Comparison of ENCODE assay signal across 19 mouse cellular contexts in the genomic region with DNA sequence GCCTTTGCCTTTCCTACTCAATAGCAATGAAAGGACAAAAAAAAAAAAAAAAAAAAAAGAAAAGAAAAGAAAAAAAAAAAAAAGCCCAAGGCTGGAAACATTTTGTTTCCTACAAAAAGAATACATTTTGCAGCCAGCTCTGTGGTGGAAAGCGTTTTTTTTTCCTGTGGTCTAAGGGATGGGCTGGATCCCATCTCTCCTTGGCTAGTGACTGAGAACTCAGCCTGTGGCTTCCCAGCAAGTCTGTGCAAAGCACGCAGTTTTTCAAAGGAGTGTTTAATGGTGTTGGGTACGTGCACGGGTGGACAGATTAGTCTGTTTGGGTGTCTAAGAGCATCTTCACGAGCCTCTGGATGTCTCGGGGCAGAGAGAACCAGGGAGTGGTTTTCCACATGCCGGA.
DNase-seq lines count a peak whose midpoint lies in the region; ATAC-seq and TF ChIP-seq lines count a peak whose summit lies in the region.
"Had no signal": no experiment of that assay in that cellular context is flagged by ENCODE, and none has a peak within 500 bp of the region (broad histone marks: within the 10 kb centered on the region; RNA-seq: fewer than 3 reads in every experiment).

No protein-coding gene starts in this region.

- no peak overlapping the region for H3K4me3 ChIP-seq in heart, adult 2 months
- H3K4me3 ChIP-seq in MEL (ENCODE audit: control insufficient read depth in 1 of 2, insufficient read depth in 1 of 2, low read depth in 2 of 2, low read length in 2 of 2) = no peak overlapping the region
- H3K4me3 ChIP-seq in embryonic facial prominence, embryonic 15.5 days (replicated peaks) = no peak overlapping the region
- no peak overlapping the region for H3K4me3 ChIP-seq in forebrain, embryonic 14.5 days (ENCODE audit: low read depth, low read length)
- H3K4me3 ChIP-seq: hindbrain, embryonic 12.5 days; kidney, embryonic 15.5 days; liver, embryonic 15.5 days had no signal

- intact Hi-C loops in heart, adult 2 months (cut with DNase I) = no loop called here

- TF ChIP-seq POLR2A in heart, adult 2 months (IDR thresholded peaks at IDR 0.05; ENCODE audit: insufficient read depth, low read depth, low read length) = no peak
- TF ChIP-seq POLR2A in MEL (IDR thresholded peaks at IDR 0.05; ENCODE audit: control insufficient read depth in 1 of 2, insufficient read depth in 1 of 2, low read depth in 1 of 2, low read length in 2 of 2, poor library complexity in 1 of 2) = no peak

- no peak for ATAC-seq in embryonic facial prominence, embryonic 15.5 days (ENCODE audit: insufficient number of reproducible peaks, low FRiP score, low TSS enrichment, low read depth)
- no peak for ATAC-seq in forebrain, embryonic 14.5 days
- ATAC-seq: inflammation-experienced regulatory T-cells, adult 6 months; lung, postnatal 0 days had no signal

- H3K9me3 ChIP-seq in MEL (replicated peaks; ENCODE audit: insufficient read depth, low read length) = no peaks in the 10 kb centered on the region
- H3K9me3 ChIP-seq in embryonic facial prominence, embryonic 15.5 days (replicated peaks) = no peaks in the 10 kb centered on the region
- no peaks in the 10 kb centered on the region for H3K9me3 ChIP-seq in forebrain, embryonic 14.5 days (replicated peaks; ENCODE audit: control insufficient read depth, low read length)
- H3K9me3 ChIP-seq: kidney, embryonic 15.5 days; liver, embryonic 15.5 days had no signal

- H3K27ac ChIP-seq in heart, adult 2 months = peak overlapping the region; percentile 13
- no peak overlapping the region for H3K27ac ChIP-seq in MEL (ENCODE audit: control insufficient read depth, low read depth, low read length)
- peak overlapping the region; percentile 63 for H3K27ac ChIP-seq in embryonic facial prominence, embryonic 15.5 days (replicated peaks)
- no peak overlapping the region for H3K27ac ChIP-seq in forebrain, embryonic 14.5 days (ENCODE audit: low read depth, low read length)
- H3K27ac ChIP-seq: hindbrain, embryonic 12.5 days; kidney, embryonic 15.5 days; liver, embryonic 15.5 days had no signal

- WGBS in heart, adult 2 months = 81% methylated on average over 7 of the region's 7 CpGs
- 45% methylated on average over 7 of the region's 7 CpGs for WGBS in embryonic facial prominence, embryonic 15.5 days
- 84% methylated on average over 7 of the region's 7 CpGs for WGBS in forebrain, embryonic 14.5 days

- TF ChIP-seq RAD21 in MEL (IDR thresholded peaks at IDR 0.05; ENCODE audit: low read depth, low read length) = no peak

- TF ChIP-seq CTCF in heart, adult 2 months (IDR thresholded peaks at IDR 0.05) = no peak
- TF ChIP-seq CTCF in MEL (IDR thresholded peaks at IDR 0.05 in 2 of 3, conservative IDR thresholded peaks at IDR 0.05 in 1 of 3; ENCODE audit: control insufficient read depth in 1 of 3, insufficient read depth in 1 of 3, low read depth in 2 of 3, low read length in 3 of 3, poor library complexity in 1 of 3, severe bottlenecking in 1 of 3) = no peak

- no peak for TF ChIP-seq EP300 in heart, adult 2 months (IDR thresholded peaks at IDR 0.05; ENCODE audit: insufficient read depth, low read depth, low read length)
- TF ChIP-seq EP300 in MEL (IDR thresholded peaks at IDR 0.05; ENCODE audit: low read depth in 1 of 2, low read length in 2 of 2) = no peak

- no peak overlapping the region for H3K4me2 ChIP-seq in embryonic facial prominence, embryonic 15.5 days (replicated peaks)
- no peak overlapping the region for H3K4me2 ChIP-seq in forebrain, embryonic 14.5 days (ENCODE audit: low read length)
- H3K4me2 ChIP-seq: hindbrain, embryonic 12.5 days; kidney, embryonic 15.5 days; liver, embryonic 15.5 days had no signal

- H3K4me1 ChIP-seq in heart, adult 2 months (ENCODE audit: control insufficient read depth, insufficient read depth, low read length) = peaks cover 3% of the 10 kb centered on the region
- H3K4me1 ChIP-seq in MEL (ENCODE audit: control insufficient read depth in 1 of 2, insufficient read depth in 2 of 2, low read length in 2 of 2) = no peaks in the 10 kb centered on the region
- peaks cover 16% of the 10 kb centered on the region; the same call in 1 of the 2 replicates for H3K4me1 ChIP-seq in embryonic facial prominence, embryonic 15.5 days
- no peaks in the 10 kb centered on the region for H3K4me1 ChIP-seq in forebrain, embryonic 14.5 days (ENCODE audit: control insufficient read depth, insufficient read depth, low read length)
- H3K4me1 ChIP-seq: liver, embryonic 15.5 days had no signal

- no peaks in the 10 kb centered on the region for H3K27me3 ChIP-seq in heart, adult 2 months (ENCODE audit: control insufficient read depth, insufficient read depth, low read length)
- no peaks in the 10 kb centered on the region for H3K27me3 ChIP-seq in MEL (ENCODE audit: control insufficient read depth in 1 of 2, insufficient read depth in 2 of 2, low read length in 2 of 2)
- H3K27me3 ChIP-seq in embryonic facial prominence, embryonic 15.5 days = no peaks in the 10 kb centered on the region
- no peaks in the 10 kb centered on the region for H3K27me3 ChIP-seq in forebrain, embryonic 14.5 days (replicated peaks; ENCODE audit: control insufficient read depth, insufficient read depth, low read length)
- H3K27me3 ChIP-seq: hindbrain, embryonic 12.5 days; kidney, embryonic 15.5 days; liver, embryonic 15.5 days had no signal

- H3K79me2 ChIP-seq in heart, adult 2 months (replicated peaks; ENCODE audit: control insufficient read depth, insufficient read depth, low read length) = no peaks in the 10 kb centered on the region
- H3K79me2 ChIP-seq in MEL (ENCODE audit: control insufficient read depth, insufficient read depth, low read length, poor library complexity) = no peaks in the 10 kb centered on the region

- H3K9ac ChIP-seq in heart, adult 2 months (ENCODE audit: low read depth, low read length) = no peak overlapping the region
- no peak overlapping the region for H3K9ac ChIP-seq in MEL (ENCODE audit: control insufficient read depth, low read depth, low read length, poor library complexity, severe bottlenecking)
- no peak overlapping the region for H3K9ac ChIP-seq in embryonic facial prominence, embryonic 15.5 days
- no peak overlapping the region for H3K9ac ChIP-seq in forebrain, embryonic 14.5 days (ENCODE audit: low read length)
- H3K9ac ChIP-seq: hindbrain, embryonic 12.5 days; kidney, embryonic 15.5 days; liver, embryonic 15.5 days had no signal

- no peak for DNase-seq in heart, adult 2 months
- no peak for DNase-seq in heart, postnatal 4 days
- DNase-seq in MEL (ENCODE audit: low read depth, low spot score) = no peak
- peak; percentile 49 for DNase-seq in skeletal muscle tissue, adult 2 months (ENCODE audit: low read depth, low spot score)
- no peak for DNase-seq in forebrain, embryonic 14.5 days (ENCODE audit: low spot score)
- no peak for DNase-seq in layer of hippocampus, adult 8-10 months (ENCODE audit: low spot score in 2 of 2)
- DNase-seq: adrenal gland, postnatal 36 days; cerebellum, adult 11-12 months; cerebellum, postnatal 36 days; gastrocnemius, postnatal 10 days; kidney, postnatal 4 days; retina, postnatal 1 day; thymus, postnatal 25 days had no signal

- H3K36me3 ChIP-seq in heart, adult 2 months (ENCODE audit: control insufficient read depth, insufficient read depth, low read length) = peaks cover 2% of the 10 kb centered on the region; the same call in 1 of the 2 replicates
- no peaks in the 10 kb centered on the region for H3K36me3 ChIP-seq in MEL (ENCODE audit: control insufficient read depth in 1 of 2, insufficient read depth in 2 of 2, low read length in 2 of 2)
- no peaks in the 10 kb centered on the region for H3K36me3 ChIP-seq in embryonic facial prominence, embryonic 15.5 days
- no peaks in the 10 kb centered on the region for H3K36me3 ChIP-seq in forebrain, embryonic 14.5 days (ENCODE audit: control insufficient read depth, insufficient read depth, low read length)
- H3K36me3 ChIP-seq: hindbrain, embryonic 12.5 days; kidney, embryonic 15.5 days; liver, embryonic 15.5 days had no signal

TF ChIP-seq in MEL, 35 proteins besides CTCF, POLR2A, EP300 and RAD21:
- TF ChIP-seq ZNF384 (IDR thresholded peaks at IDR 0.05; ENCODE audit: low read depth, low read length) = 0 out of 2 replicates have a peak, but pooled peaks have one; percentile 12
- TF ChIP-seq ELF1 (IDR thresholded peaks at IDR 0.05; ENCODE audit: low read depth, low read length) = no peak
TF ChIP-seq in MEL: peak in this region for 1.

Comparison
In these comparisons a context has a peak if more than half of its experiments do, and no peak if none do; other contexts are left out.
1. H3K27ac ChIP-seq: peak in heart, adult 2 months (single experiment) and embryonic facial prominence, embryonic 15.5 days (single experiment); none in MEL (single experiment) and forebrain, embryonic 14.5 days (single experiment).